Mouse (Mus musculus): ENCODE measurements at regions not wholly inside any gene's neighbourhood (a gene's known extent, or its start where the extent isn't known, plus 50 kb on each side); places are given as distances from the start of the nearest gene placed in this dataset.
"Not testable (repeated sequence)": the region's sequence is repeated elsewhere in the genome, so short reads cannot be mapped to it uniquely, and the experiment has no call there.

GRCm38 (mm10) chr11:40510325-40511239 lies 184.4 kb downstream of the Mat2b start:
- DNase-seq, result no peak

GRCm38 (mm10) chr11:40491599-40491998 lies 203.4 kb downstream of the Mat2b start:
- no peak for DNase-seq

- not testable (repeated sequence) for DNase-seq
Measured at GRCm38 (mm10) chr11:40478171-40478570, 216.8 kb downstream of the Mat2b start.

- DNase-seq, result no peak
Measured at GRCm38 (mm10) chr11:40477294-40477693, 217.7 kb downstream of the Mat2b start.

GRCm38 (mm10) chr11:40469080-40469705 lies 225.8 kb downstream of the Mat2b start:
- DNase-seq, result peak; percentile 39

- no peak for DNase-seq
Measured at GRCm38 (mm10) chr11:40456571-40456970, 238.4 kb downstream of the Mat2b start.

GRCm38 (mm10) chr11:40454994-40455393 lies 240.0 kb downstream of the Mat2b start:
- DNase-seq, result not testable (repeated sequence)

GRCm38 (mm10) chr11:40446846-40447245 lies 248.2 kb downstream of the Mat2b start:
- no peak for DNase-seq

GRCm38 (mm10) chr11:40434002-40434401 lies 261.0 kb downstream of the Mat2b start:
- DNase-seq, result no peak

GRCm38 (mm10) chr11:40428858-40429257 lies 266.1 kb downstream of the Mat2b start:
- no peak for DNase-seq

GRCm38 (mm10) chr11:40424316-40424715 lies 270.7 kb downstream of the Mat2b start:
- no peak for DNase-seq

GRCm38 (mm10) chr11:40407571-40407970 lies 287.4 kb downstream of the Mat2b start:
- DNase-seq, result no peak

GRCm38 (mm10) chr11:40402249-40402648 lies 292.8 kb downstream of the Mat2b start:
- DNase-seq, result no peak

- DNase-seq, result no peak
Measured at GRCm38 (mm10) chr11:40397453-40398104, 297.4 kb downstream of the Mat2b start.

GRCm38 (mm10) chr11:40395331-40395730 lies 299.7 kb downstream of the Mat2b start:
- no peak for DNase-seq

- DNase-seq, result no peak
Measured at GRCm38 (mm10) chr11:40394864-40395266, 300.1 kb downstream of the Mat2b start.

- no peak for DNase-seq
Measured at GRCm38 (mm10) chr11:40394283-40394758, 300.7 kb downstream of the Mat2b start.

GRCm38 (mm10) chr11:40380696-40381095 lies 314.3 kb downstream of the Mat2b start:
- no peak for DNase-seq

GRCm38 (mm10) chr11:40371696-40372095 lies 323.3 kb downstream of the Mat2b start:
- no peak for DNase-seq

GRCm38 (mm10) chr11:40366573-40366972 lies 328.4 kb downstream of the Mat2b start:
- DNase-seq, result no peak

GRCm38 (mm10) chr11:40362530-40363185 lies 332.3 kb downstream of the Mat2b start:
- no peak for DNase-seq

Measured in adrenal gland, postnatal 10 days (tissue).